ENCODE assay signal across 7 mouse cellular contexts in genomic region chr9:95750037-95750511, GRCm38 (mm10). TPM values are rescaled to one million over a fixed set of nuclear protein-coding genes. Genes with fewer than 3 reads are reported as not detected.
DNase-seq lines count a peak whose midpoint lies in the region; ATAC-seq and TF ChIP-seq lines count a peak whose summit lies in the region.

Gene Trpc1 (minus strand): TSS chr9:95750375.

- WGBS in intestine, embryonic 16.5 days: under 1% methylated on average over 45 of the region's 56 CpGs
- under 1% methylated on average over 54 of the region's 56 CpGs for WGBS in midbrain, embryonic 12.5 days
- WGBS in small intestine, adult 2 months: under 1% methylated on average over 54 of the region's 56 CpGs

- peak within 1 kb of the TSS; percentile 79 for H3K4me3 ChIP-seq in intestine, embryonic 16.5 days (ENCODE audit: low read length)
- peak within 1 kb of the TSS; percentile 90 for H3K4me3 ChIP-seq in midbrain, embryonic 12.5 days
- H3K4me3 ChIP-seq in small intestine, adult 2 months (ENCODE audit: low read depth, low read length): peak within 1 kb of the TSS; percentile 80

- peaks cover 8% of the 10 kb centered on the region; the same call in 1 of the 2 replicates for H3K4me1 ChIP-seq in intestine, embryonic 16.5 days (ENCODE audit: control insufficient read depth, insufficient read depth, low read length)
- H3K4me1 ChIP-seq in midbrain, embryonic 12.5 days: peaks cover 10% of the 10 kb centered on the region
- peaks cover 4% of the 10 kb centered on the region; the same call in 1 of the 2 replicates for H3K4me1 ChIP-seq in small intestine, adult 2 months (ENCODE audit: control insufficient read depth, insufficient read depth, insufficient read length, low read length)

- ATAC-seq in intestine, embryonic 16.5 days: peak; percentile 99
- peak; percentile 97 for ATAC-seq in midbrain, embryonic 12.5 days (ENCODE audit: low FRiP score, low read depth)

- no peaks in the 10 kb centered on the region for H3K36me3 ChIP-seq in intestine, embryonic 16.5 days (ENCODE audit: control insufficient read depth, insufficient read depth, low read length)
- no peaks in the 10 kb centered on the region for H3K36me3 ChIP-seq in midbrain, embryonic 12.5 days
- H3K36me3 ChIP-seq in small intestine, adult 2 months (ENCODE audit: control insufficient read depth, insufficient read depth, low read length): peaks cover 14% of the 10 kb centered on the region

- DNase-seq in adrenal gland, postnatal 10 days: peak; percentile 88
- peak; percentile 70 for DNase-seq in embryo, embryonic 11.5 days (ENCODE audit: low read depth, low spot score)
- peak; percentile 52 to 57 for DNase-seq in gastrocnemius, postnatal 36 days
- peak; percentile 89 for DNase-seq in left cerebral cortex, postnatal 4 days

- H3K9me3 ChIP-seq in intestine, embryonic 16.5 days (ENCODE audit: control insufficient read depth, low read length): no peaks in the 10 kb centered on the region
- no peaks in the 10 kb centered on the region for H3K9me3 ChIP-seq in midbrain, embryonic 12.5 days

- H3K27me3 ChIP-seq in intestine, embryonic 16.5 days (replicated peaks; ENCODE audit: control insufficient read depth, insufficient read depth, low read length): peaks cover 5% of the 10 kb centered on the region; the same call in 1 of the 2 replicates
- peaks cover 4% of the 10 kb centered on the region for H3K27me3 ChIP-seq in midbrain, embryonic 12.5 days
- peaks cover 11% of the 10 kb centered on the region; the same call in 1 of the 2 replicates for H3K27me3 ChIP-seq in small intestine, adult 2 months (ENCODE audit: control insufficient read depth, insufficient read depth, low read length)

- intact Hi-C loops in gastrocnemius, postnatal 36 days (cut with DNase I): no loop called here
- intact Hi-C loops in left cerebral cortex, postnatal 4 days (cut with DNase I): loop anchor here (2.0 kb wide), 1 partner anchor 93 kb away; no protein-coding TSS in a partner anchor

- peak; percentile 52; the same call in 1 of the 2 replicates for TF ChIP-seq POLR2A in small intestine, adult 2 months (IDR thresholded peaks at IDR 0.05; ENCODE audit: low read depth, low read length)

- peak within 1 kb of the TSS; percentile 45; the same call in 1 of the 2 replicates for H3K27ac ChIP-seq in intestine, embryonic 16.5 days (ENCODE audit: low read length)
- peak within 1 kb of the TSS; percentile 31; the same call in 1 of the 2 replicates for H3K27ac ChIP-seq in midbrain, embryonic 12.5 days (replicated peaks)
- H3K27ac ChIP-seq in small intestine, adult 2 months (ENCODE audit: insufficient read depth, low read depth, low read length): no peak within 1 kb of the TSS

- peak within 1 kb of the TSS; percentile 89 for H3K4me2 ChIP-seq in intestine, embryonic 16.5 days (ENCODE audit: low read depth, low read length)
- H3K4me2 ChIP-seq in midbrain, embryonic 12.5 days (replicated peaks): peak within 1 kb of the TSS; percentile 77

- TF ChIP-seq CTCF in small intestine, adult 2 months (IDR thresholded peaks at IDR 0.05; ENCODE audit: extremely low read depth, insufficient read length, insufficient replicate concordance, low read depth, low read length): no peak

- peak within 1 kb of the TSS; percentile 84 for H3K9ac ChIP-seq in intestine, embryonic 16.5 days (ENCODE audit: low read depth, low read length)
- H3K9ac ChIP-seq in midbrain, embryonic 12.5 days (replicated peaks): peak within 1 kb of the TSS; percentile 82

RNA-seq across cellular contexts. Expression of gene Trpc1, which starts in this region (rescaled TPM):
- total RNA-seq in adrenal gland, postnatal 10 days (2021): 1 to 10 TPM; 4.9 to 5.5 TPM
- total RNA-seq in gastrocnemius, postnatal 36 days (2021): under 1 TPM; 0.57 to 0.79 TPM
- 0.75 and 2.0 TPM in 2 replicates for polyA plus RNA-seq in intestine, embryonic 16.5 days (2015; fragmentation: Nextera tagmentation; extraction: Ambion mirVana)
- total RNA-seq in left cerebral cortex, postnatal 4 days (2021): 10 to 100 TPM; 33.7 to 35.9 TPM
- 5.6 and 6.1 TPM in 2 replicates for polyA plus RNA-seq in midbrain, embryonic 12.5 days (2016; fragmentation: Nextera tagmentation; extraction: Ambion mirVana)
- 1.7 and 2.2 TPM in 2 replicates for polyA plus RNA-seq in small intestine, adult 2 months (2012; rRNA removed)

Comparison
In these comparisons a context has a peak if more than half of its experiments do, and no peak if none do; other contexts are left out.
1. RNA of gene Trpc1 (total RNA-seq): 33.7 to 35.9 TPM in left cerebral cortex, postnatal 4 days; 4.9 to 5.5 TPM in adrenal gland, postnatal 10 days and 0.57 to 0.79 TPM in gastrocnemius, postnatal 36 days; every median in the first group is over 4 times any median in the second.
2. Peak in DNase-seq in gastrocnemius, postnatal 36 days; RNA of the gene not detected or under 1 TPM.
3. Peak in every context shown above with its lines, with median percentiles within 50 percentile points of each other: DNase-seq and H3K4me3 ChIP-seq.